Comparison of ENCODE assay signal across 27 mouse cellular contexts in the genomic region with DNA sequence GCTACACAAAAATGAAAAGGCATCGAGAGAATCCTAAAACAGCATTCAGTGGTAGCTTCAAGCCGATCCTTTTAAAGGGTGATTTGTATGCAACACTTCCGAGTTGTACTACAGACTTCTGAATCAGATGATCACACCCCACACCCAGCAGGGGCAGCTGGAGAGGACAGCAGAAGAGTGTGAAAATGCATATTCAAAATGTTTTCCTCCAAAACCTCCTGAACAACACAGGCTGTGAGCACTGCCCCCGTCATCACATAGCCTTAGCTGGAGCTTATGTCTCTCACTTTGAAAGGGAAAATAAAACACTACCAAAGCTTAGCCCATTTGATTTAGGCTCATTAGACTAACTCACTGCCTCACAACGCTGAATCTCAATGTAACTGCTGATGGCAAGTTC.
DNase-seq lines count a peak whose midpoint lies in the region; ATAC-seq lines count a peak whose summit lies in the region.
"Had no signal": no experiment of that assay in that cellular context is flagged by ENCODE, and none has a peak within 500 bp of the region (broad histone marks: within the 10 kb centered on the region; RNA-seq: fewer than 3 reads in every experiment).

No protein-coding gene starts in this region.

- H3K27me3 ChIP-seq in forebrain, embryonic 13.5 days, result no peaks in the 10 kb centered on the region
- H3K27me3 ChIP-seq: CH12.LX; embryonic facial prominence, embryonic 15.5 days; heart, embryonic 15.5 days; intestine, embryonic 15.5 days; limb, embryonic 15.5 days; midbrain, embryonic 13.5 days; Patski had no signal

- 30% methylated on average over 5 of the region's 5 CpGs for WGBS in forebrain, embryonic 13.5 days

- intact Hi-C loops in left cerebral cortex, postnatal 10 days (cut with DNase I), result no loop called here

- H3K4me3 ChIP-seq in forebrain, embryonic 13.5 days, result no peak overlapping the region
- H3K4me3 ChIP-seq: embryonic facial prominence, embryonic 15.5 days; gastrocnemius, adult 2 months; heart, embryonic 15.5 days; intestine, embryonic 15.5 days; limb, embryonic 15.5 days; midbrain, embryonic 13.5 days had no signal

- no peak overlapping the region for H3K9ac ChIP-seq in forebrain, embryonic 13.5 days
- H3K9ac ChIP-seq: embryonic facial prominence, embryonic 15.5 days; heart, embryonic 15.5 days; hindbrain, embryonic 14.5 days; intestine, embryonic 15.5 days; limb, embryonic 15.5 days; liver, embryonic 14.5 days; midbrain, embryonic 13.5 days had no signal

- H3K4me2 ChIP-seq in forebrain, embryonic 13.5 days, result no peak overlapping the region
- H3K4me2 ChIP-seq: embryonic facial prominence, embryonic 15.5 days; heart, embryonic 15.5 days; hindbrain, embryonic 14.5 days; intestine, embryonic 15.5 days; limb, embryonic 15.5 days; midbrain, embryonic 13.5 days had no signal

- peak; percentile 20 to 33 for DNase-seq in left cerebral cortex, adult 18-20 months (ENCODE audit: low spot score in 2 of 2)
- no peak for DNase-seq in left cerebral cortex, postnatal 10 days (ENCODE audit: extremely low spot score in 1 of 2, low spot score in 2 of 2)
- peak; percentile 41 for DNase-seq in right cerebral cortex, adult 18-20 months
- DNase-seq in right cerebral cortex, postnatal 4 days, result no peak
- peak; percentile 15 to 43 for DNase-seq in frontal cortex, adult 2 months (ENCODE audit: extremely low spot score in 1 of 2, low spot score in 1 of 2)
- no peak for DNase-seq in thymus, postnatal 14 days
- DNase-seq in kidney, postnatal 36 days, result no peak
- DNase-seq: adrenal gland, adult 2 months; B cell, adult 2 months; cerebellum, adult 9-11 months; gastrocnemius, adult 2 months; heart, postnatal 4 days; kidney, adult 8-10 months; kidney, postnatal 10 days; left cerebral cortex, postnatal 4 days had no signal

- H3K4me1 ChIP-seq in forebrain, embryonic 13.5 days, result no peaks in the 10 kb centered on the region
- H3K4me1 ChIP-seq: embryonic facial prominence, embryonic 15.5 days; heart, embryonic 15.5 days; intestine, embryonic 15.5 days; limb, embryonic 15.5 days; midbrain, embryonic 13.5 days had no signal

- H3K9me3 ChIP-seq in forebrain, embryonic 13.5 days (replicated peaks), result no peaks in the 10 kb centered on the region
- H3K9me3 ChIP-seq: embryonic facial prominence, embryonic 15.5 days; heart, embryonic 15.5 days; intestine, embryonic 15.5 days; limb, embryonic 15.5 days; midbrain, embryonic 13.5 days had no signal

- H3K36me3 ChIP-seq in forebrain, embryonic 13.5 days (ENCODE audit: poor library complexity, severe bottlenecking), result no peaks in the 10 kb centered on the region
- H3K36me3 ChIP-seq: embryonic facial prominence, embryonic 15.5 days; G1E; heart, embryonic 15.5 days; intestine, embryonic 15.5 days; limb, embryonic 15.5 days; midbrain, embryonic 13.5 days had no signal

- peak; percentile 98 for ATAC-seq in forebrain, embryonic 13.5 days
- ATAC-seq: intestine, embryonic 15.5 days; midbrain, embryonic 13.5 days; Patski had no signal

- H3K27ac ChIP-seq in forebrain, embryonic 13.5 days, result no peak overlapping the region
- H3K27ac ChIP-seq: embryonic facial prominence, embryonic 15.5 days; gastrocnemius, adult 2 months; heart, embryonic 15.5 days; hindbrain, embryonic 14.5 days; intestine, embryonic 15.5 days; limb, embryonic 15.5 days; liver, embryonic 14.5 days; midbrain, embryonic 13.5 days; stomach, postnatal 0 days had no signal

Comparison
In these comparisons a context has a peak if more than half of its experiments do, and no peak if none do; other contexts are left out.
1. DNase-seq: peak in left cerebral cortex, adult 18-20 months (2 of 2), right cerebral cortex, adult 18-20 months (single experiment) and frontal cortex, adult 2 months (2 of 2); none in left cerebral cortex, postnatal 10 days (0 of 2), right cerebral cortex, postnatal 4 days (single experiment), thymus, postnatal 14 days (single experiment) and kidney, postnatal 36 days (0 of 2).